Mouse (Mus musculus): ENCODE data around the gene Usp30.

GRCm38 (mm10) chr5:114157236-114157635 is 92.0 kb downstream of the Usp30 start:
- TF ChIP-seq CTCF (IDR thresholded peaks at IDR 0.05; ENCODE audit: borderline replicate concordance, insufficient read depth, low read length) (no peak), POLR2A (IDR thresholded peaks at IDR 0.05; ENCODE audit: low read depth, low read length) (no peak)
